Mouse (Mus musculus) spleen, adult 10 weeks (tissue): ENCODE measurements around the gene Morn3. TPM values are rescaled to one million over a fixed set of nuclear protein-coding genes. Genes with fewer than 3 reads are reported as not detected.

ENCODE experiments used
- polyA plus RNA-seq: library from polyadenylated mRNA; stranded (reverse); fragments of 350-450 nt; fragmentation: Illumina TruSeq; extraction: RNeasy Lipid Tissue Mini Kit (QIAGEN cat#74804); gene quantifications from one replicate; pipeline ENCODE4 v1.2.3, GENCODE M21; 2015; ENCODE audit warnings: low replicate concordance; ENCODE audit not compliant: insufficient read depth

The Morn3 gene
- not detected for polyA plus RNA-seq

DNA sequence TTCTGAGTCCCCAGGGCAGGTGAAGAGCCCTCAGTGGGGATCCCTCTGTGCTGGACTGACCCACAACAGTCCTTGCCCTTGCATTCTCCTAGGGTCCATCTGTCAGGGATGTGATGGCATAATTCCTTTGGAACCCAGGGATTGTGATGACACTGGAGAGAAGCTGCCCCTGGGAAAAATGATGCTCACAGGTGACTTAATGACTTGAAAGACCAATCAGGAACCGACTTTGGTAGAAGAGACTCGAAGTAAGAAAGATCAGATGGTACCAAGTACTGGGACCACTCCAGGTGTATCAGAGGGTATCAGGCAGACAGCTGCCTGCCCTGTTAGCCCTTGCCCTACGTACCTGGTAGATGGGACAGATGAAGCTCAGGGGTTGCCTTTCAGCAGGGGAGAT is at the start of gene Morn3:
Morn3 (minus strand) TSS at position 101 of the 400 bp plus-strand sequence.

DNA sequence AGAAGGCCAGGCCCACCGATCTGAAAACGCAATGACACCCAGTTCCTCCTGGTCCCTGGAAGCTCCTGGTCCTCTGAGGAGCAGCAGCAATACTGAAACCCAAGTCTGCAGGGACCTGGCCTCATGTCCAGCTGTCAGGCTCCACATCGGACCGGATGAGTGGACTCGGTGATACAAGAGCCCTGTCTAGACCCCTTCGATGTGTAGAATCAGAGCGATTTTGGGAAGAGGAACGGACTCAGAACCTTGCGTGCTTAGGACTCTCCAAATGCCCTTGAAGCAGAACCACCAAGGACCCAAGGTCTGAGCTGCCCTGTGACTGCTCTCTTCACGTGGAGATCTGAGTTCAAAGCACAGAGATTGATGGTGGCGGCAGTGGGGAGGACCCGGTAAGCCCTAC is 21.3 kb upstream of the Morn3 start, which contains the start of gene Tmem120b:
Tmem120b (plus strand) TSS at position 301 of the 400 bp plus-strand sequence.

DNA sequence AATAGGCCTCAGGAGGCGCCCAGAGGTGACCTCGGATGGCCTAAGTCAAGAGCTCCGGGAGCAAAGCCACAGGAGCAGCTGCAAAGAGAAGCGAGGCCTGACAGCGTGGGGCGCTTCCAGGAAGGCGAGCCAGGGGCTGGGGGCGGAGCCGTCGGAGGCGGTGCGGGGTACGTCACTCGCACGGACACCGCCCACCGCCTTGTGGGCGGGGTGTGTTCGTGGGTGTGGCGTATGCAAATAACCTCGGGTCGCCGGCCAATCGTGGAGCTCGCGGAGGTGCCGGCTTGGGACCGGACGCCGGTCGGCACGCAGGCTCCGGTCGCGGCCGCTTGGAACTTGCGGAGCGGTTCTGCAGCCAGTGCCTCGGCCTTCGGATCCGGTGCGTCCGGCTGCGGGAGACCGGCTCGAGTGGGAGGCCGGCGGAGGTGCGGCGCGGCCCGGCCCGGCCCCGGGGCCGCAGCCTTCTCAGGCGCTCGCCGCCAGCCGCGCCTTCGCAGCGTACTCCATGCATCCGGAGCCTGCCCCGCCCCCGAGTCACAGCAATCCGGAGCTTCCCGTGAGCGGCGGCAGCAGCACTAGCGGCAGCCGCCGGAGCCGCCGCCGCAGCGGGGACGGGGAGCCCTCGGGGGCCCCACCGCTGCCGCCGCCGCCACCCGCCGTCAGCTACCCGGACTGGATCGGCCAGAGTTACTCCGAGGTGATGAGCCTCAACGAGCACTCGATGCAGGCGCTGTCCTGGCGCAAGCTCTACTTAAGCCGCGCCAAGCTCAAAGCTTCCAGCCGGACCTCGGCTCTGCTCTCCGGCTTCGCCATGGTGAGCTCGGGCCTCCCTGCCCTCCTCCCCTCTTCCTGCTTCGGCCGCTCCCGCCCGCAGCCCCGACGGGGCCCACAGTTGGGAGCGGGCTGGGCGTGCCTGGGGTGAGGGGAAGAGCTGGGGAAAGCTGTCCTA is 31.8 kb downstream of the Morn3 start, which contains the start of gene Orai1:
Orai1 (plus strand) TSS at position 322 of the 949 bp plus-strand sequence.

GRCm38 (mm10) chr5:122989551-122990330 is 57.1 kb downstream of the Morn3 start, which contains the start of gene Kdm2b:
Gene Kdm2b (minus strand): TSS chr5:122989823.

Other genes starting within 250 kb of the Morn3 start
- gene Anapc5, start 225.7 kb downstream of the Morn3 start, polyA plus RNA-seq, result 238 TPM
- gene Rnf34, start 197.0 kb downstream of the Morn3 start, polyA plus RNA-seq, result 28.8 TPM
- 37.9 TPM for gene Kdm2b, start 57.2 kb downstream of the Morn3 start, polyA plus RNA-seq
- 5.3 TPM for gene Orai1, start 31.9 kb downstream of the Morn3 start, polyA plus RNA-seq
- gene Tmem120b, start 21.4 kb upstream of the Morn3 start, polyA plus RNA-seq, result 8.3 TPM
- 49.0 TPM for gene Rhof, start 85.7 kb upstream of the Morn3 start, polyA plus RNA-seq
- gene Setd1b, start 95.2 kb upstream of the Morn3 start, polyA plus RNA-seq, result 16.1 TPM
- gene Psmd9, start 122.4 kb upstream of the Morn3 start, polyA plus RNA-seq, result 8.7 TPM
- gene Hpd, start 135.7 kb upstream of the Morn3 start, polyA plus RNA-seq, result not detected
- 5.5 TPM for gene Wdr66, start 205.1 kb upstream of the Morn3 start, polyA plus RNA-seq